Mouse (Mus musculus) liver, embryonic 13.5 days (tissue): ENCODE data around the gene Cdrt4. TPM values are rescaled to one million over a fixed set of nuclear protein-coding genes. Genes with fewer than 3 reads are reported as not detected.

Experiments
- ATAC-seq: fragments of 200-750 bp; cut with Nextera tagmentation; 2 replicates; pipeline ENCODE4 v1.8.0; 2017; ENCODE audit warnings: low read depth, mild to moderate bottlenecking, moderate number of reproducible peaks, moderate library complexity
- DNase-seq: peaks from one replicate; pipeline ENCODE4 v3.0.0; 2022
- H3K27ac ChIP-seq: fragments of 300-500 bp; sonication (generic); 2 replicates; pipeline ENCODE4 v1.5.1; 2015; ENCODE audit warnings: moderate library complexity, mild to moderate bottlenecking, inconsistent platforms
- H3K27me3 ChIP-seq: fragments of 300-500 bp; sonication (generic); 2 replicates; pipeline ENCODE4 v1.6.1; 2015; ENCODE audit warnings: mild to moderate bottlenecking, inconsistent platforms
- H3K36me3 ChIP-seq: fragments of 300-500 bp; sonication (generic); 2 replicates; pipeline ENCODE4 v1.6.1; 2015; ENCODE audit warnings: mild to moderate bottlenecking, inconsistent platforms
- H3K4me1 ChIP-seq: fragments of 300-500 bp; sonication (generic); replicated peaks from 2 replicates; pipeline ENCODE4 v1.6.1; 2015; ENCODE audit warnings: inconsistent platforms
- H3K4me2 ChIP-seq: fragments of 300-500 bp; sonication (generic); 2 replicates; pipeline ENCODE4 v1.6.1; 2015; ENCODE audit warnings: inconsistent platforms, mild to moderate bottlenecking, moderate library complexity
- H3K4me3 ChIP-seq: fragments of 300-500 bp; sonication (generic); replicated peaks from 2 replicates; pipeline ENCODE4 v1.5.1; 2015; ENCODE audit warnings: mild to moderate bottlenecking, inconsistent platforms
- H3K9ac ChIP-seq: fragments of 300-500 bp; sonication (generic); 2 replicates; pipeline ENCODE4 v1.6.1; 2015; ENCODE audit warnings: mild to moderate bottlenecking, inconsistent platforms
- H3K9me3 ChIP-seq: fragments of 300-500 bp; sonication (generic); replicated peaks from 2 replicates; pipeline ENCODE4 v1.6.1; 2016; ENCODE audit warnings: inconsistent platforms
- WGBS: fragments of 180-500 bp; shearing (Covaris S2); methylation state at CpG from one replicate; pipeline ENCODE4 v1.1.7; 2015; ENCODE audit not compliant: insufficient replicate concordance; 5-methylcytosine and 5-hydroxymethylcytosine counted together
- polyA plus RNA-seq: library from polyadenylated mRNA; unstranded; fragments of >200 nt; fragmentation: Nextera tagmentation; extraction: Ambion mirVana; gene quantifications from 2 replicates; pipeline ENCODE4 v1.2.1, GENCODE M21; 2015

Cdrt4 gene
- polyA plus RNA-seq, 1 experiment from 2014 or later = not detected

GRCm38 (mm10) chr11:62921052-62921977, 29.7 kb upstream of the Cdrt4 start:
- Histone ChIP-seq H3K27me3 (peaks cover 9% of the 10 kb centered on the region), H3K27ac (no peak overlapping the region; the same call in 1 of the 2 replicates), H3K4me2 (peak overlapping the region; percentile 35), H3K9ac (no peak overlapping the region), H3K4me3 (peak overlapping the region; percentile 12), H3K4me1 (no peaks in the 10 kb centered on the region), H3K9me3 (no peaks in the 10 kb centered on the region), H3K36me3 (no peaks in the 10 kb centered on the region)
- ATAC-seq = peak; percentile 76
- DNase-seq = peak; percentile 61
- WGBS = 18% methylated on average over 25 of the region's 25 CpGs

DNA sequence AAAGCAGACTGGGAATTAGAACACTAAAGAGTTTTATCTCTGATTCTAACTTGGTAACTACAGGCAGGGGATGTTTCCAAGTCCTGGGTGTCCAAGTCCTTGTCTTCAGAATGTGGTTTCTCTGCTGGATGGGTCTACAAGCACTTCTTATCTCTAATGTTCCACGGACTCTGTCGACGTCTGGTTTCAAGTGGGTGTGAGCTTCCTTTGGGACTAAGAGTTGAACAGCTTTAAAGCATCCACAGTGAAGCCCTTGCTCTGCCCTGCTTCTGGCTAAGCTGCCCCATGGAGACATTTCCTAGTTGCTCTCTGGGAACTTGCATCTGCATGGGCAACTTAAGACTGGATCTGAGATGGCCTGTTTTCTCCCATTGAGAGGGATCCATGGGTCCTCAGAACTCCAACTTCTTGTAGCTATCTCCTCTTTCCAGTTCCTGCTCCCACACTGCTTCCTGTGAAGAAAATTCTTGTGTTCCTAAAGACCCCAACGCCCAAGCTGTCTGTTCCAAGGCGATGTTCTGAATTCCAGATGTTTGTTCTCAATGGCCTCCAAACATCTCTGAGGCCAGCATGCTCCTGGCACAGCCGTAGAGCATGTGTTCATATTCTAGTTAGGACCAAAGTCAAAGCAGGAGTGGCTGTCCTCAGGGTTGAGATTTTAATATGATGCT, 26.8 kb upstream of the Cdrt4 start:
- Histone ChIP-seq H3K27ac (no peak overlapping the region), H3K9me3 (no peaks in the 10 kb centered on the region), H3K4me1 (peaks cover 1% of the 10 kb centered on the region), H3K9ac (no peak overlapping the region), H3K4me3 (no peak overlapping the region), H3K27me3 (peaks cover 9% of the 10 kb centered on the region), H3K4me2 (no peak overlapping the region), H3K36me3 (no peaks in the 10 kb centered on the region)
- DNase-seq (no peak), ATAC-seq (no peak)
- 32% methylated on average over 6 of the region's 6 CpGs for WGBS

DNA sequence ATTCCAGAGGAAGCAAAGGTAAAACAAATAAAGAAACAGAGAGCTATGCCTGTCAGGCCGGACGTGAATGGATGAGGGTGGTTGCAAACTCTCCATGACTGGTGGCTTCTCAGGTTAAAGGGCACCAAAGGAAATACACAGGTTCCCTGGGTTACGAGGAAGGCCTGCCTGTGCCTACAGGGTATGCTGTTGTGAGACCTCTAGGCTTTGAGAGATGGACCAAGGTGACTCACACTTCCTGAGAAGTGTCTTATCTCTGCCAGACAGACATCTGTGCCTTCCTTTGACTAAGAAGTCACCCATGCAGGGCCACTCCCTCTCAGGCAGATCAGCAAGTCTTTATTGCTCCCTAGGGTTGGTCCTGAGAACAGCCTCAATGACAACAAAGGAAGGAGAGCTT, 21.2 kb upstream of the Cdrt4 start:
- peaks cover 20% of the 10 kb centered on the region for H3K4me1 ChIP-seq
- H3K4me3 ChIP-seq = no peak overlapping the region
- peak; percentile 97 for ATAC-seq
- H3K4me2 ChIP-seq = peak overlapping the region; percentile 10; the same call in 1 of the 2 replicates
- no peaks in the 10 kb centered on the region for H3K27me3 ChIP-seq
- H3K27ac ChIP-seq = peak overlapping the region; percentile 32; the same call in 1 of the 2 replicates
- peak; percentile 62 for DNase-seq
- no peak overlapping the region for H3K9ac ChIP-seq
- WGBS = 6% methylated on average over 3 of the region's 3 CpGs
- no peaks in the 10 kb centered on the region for H3K9me3 ChIP-seq
- H3K36me3 ChIP-seq = no peaks in the 10 kb centered on the region

DNA sequence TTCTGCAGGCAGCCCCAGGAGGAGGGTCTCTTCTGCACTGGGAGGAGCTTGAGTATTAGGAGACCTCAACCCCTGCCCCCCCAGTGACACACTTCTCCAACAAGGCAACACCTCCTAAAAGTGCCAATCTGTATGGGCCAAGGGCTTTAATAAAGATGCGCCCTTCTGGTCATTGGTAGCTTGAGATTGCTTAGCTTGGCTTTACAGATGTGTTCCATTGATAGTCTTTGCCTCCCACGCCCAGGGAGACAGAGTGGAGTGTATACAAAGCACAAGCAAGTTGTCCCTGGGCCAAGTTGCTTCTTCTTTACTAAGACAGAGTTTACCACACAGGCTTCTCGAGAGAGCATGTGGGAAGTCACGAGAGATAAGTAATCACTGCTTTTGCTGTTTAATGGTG, 20.4 kb upstream of the Cdrt4 start:
- 19% methylated on average over 4 of the region's 4 CpGs for WGBS
- peak; percentile 5 for DNase-seq
- no peak overlapping the region for H3K4me2 ChIP-seq
- H3K4me3 ChIP-seq = no peak overlapping the region
- no peak overlapping the region; the same call in 1 of the 2 replicates for H3K27ac ChIP-seq
- H3K9ac ChIP-seq = no peak overlapping the region
- peaks cover 20% of the 10 kb centered on the region for H3K4me1 ChIP-seq
- no peaks in the 10 kb centered on the region for H3K27me3 ChIP-seq
- no peaks in the 10 kb centered on the region for H3K9me3 ChIP-seq
- peak; percentile 15; the same call in 1 of the 2 replicates for ATAC-seq
- no peaks in the 10 kb centered on the region for H3K36me3 ChIP-seq

DNA sequence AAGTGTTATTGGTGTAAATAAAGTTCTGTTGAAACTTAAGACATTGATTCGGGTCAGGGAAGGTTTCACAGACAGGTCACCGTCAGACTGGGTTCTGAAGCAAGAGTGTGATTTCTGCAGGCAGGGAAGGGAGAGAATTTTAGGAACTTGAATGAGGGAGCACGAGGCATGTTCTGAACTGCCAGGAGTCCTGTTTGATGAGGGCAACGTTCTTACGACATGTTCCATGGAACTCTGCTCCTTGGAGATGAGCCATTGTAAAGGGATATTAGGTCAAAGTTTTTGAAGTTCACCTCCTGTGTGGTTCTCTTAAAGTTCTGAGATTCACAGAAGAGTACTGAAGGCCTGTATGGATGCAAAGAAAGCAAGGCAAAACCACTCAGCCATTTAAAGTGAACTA, 19.9 kb upstream of the Cdrt4 start:
- Histone ChIP-seq H3K9me3 (no peaks in the 10 kb centered on the region), H3K4me2 (no peak overlapping the region), H3K27me3 (no peaks in the 10 kb centered on the region), H3K4me3 (no peak overlapping the region), H3K36me3 (no peaks in the 10 kb centered on the region), H3K27ac (no peak overlapping the region), H3K4me1 (peaks cover 20% of the 10 kb centered on the region), H3K9ac (no peak overlapping the region)
- 67% methylated on average over 5 of the region's 5 CpGs for WGBS
- no peak for DNase-seq
- no peak for ATAC-seq

GRCm38 (mm10) chr11:62933099-62933498, 17.9 kb upstream of the Cdrt4 start:
- WGBS = 75% methylated on average over 9 of the region's 9 CpGs
- no peak overlapping the region for H3K4me2 ChIP-seq
- no peaks in the 10 kb centered on the region for H3K27me3 ChIP-seq
- H3K9ac ChIP-seq = no peak overlapping the region
- H3K4me1 ChIP-seq = peaks cover 20% of the 10 kb centered on the region
- ATAC-seq = no peak
- H3K4me3 ChIP-seq = no peak overlapping the region
- no peak overlapping the region for H3K27ac ChIP-seq
- no peaks in the 10 kb centered on the region for H3K9me3 ChIP-seq
- DNase-seq = no peak
- no peaks in the 10 kb centered on the region for H3K36me3 ChIP-seq

DNA sequence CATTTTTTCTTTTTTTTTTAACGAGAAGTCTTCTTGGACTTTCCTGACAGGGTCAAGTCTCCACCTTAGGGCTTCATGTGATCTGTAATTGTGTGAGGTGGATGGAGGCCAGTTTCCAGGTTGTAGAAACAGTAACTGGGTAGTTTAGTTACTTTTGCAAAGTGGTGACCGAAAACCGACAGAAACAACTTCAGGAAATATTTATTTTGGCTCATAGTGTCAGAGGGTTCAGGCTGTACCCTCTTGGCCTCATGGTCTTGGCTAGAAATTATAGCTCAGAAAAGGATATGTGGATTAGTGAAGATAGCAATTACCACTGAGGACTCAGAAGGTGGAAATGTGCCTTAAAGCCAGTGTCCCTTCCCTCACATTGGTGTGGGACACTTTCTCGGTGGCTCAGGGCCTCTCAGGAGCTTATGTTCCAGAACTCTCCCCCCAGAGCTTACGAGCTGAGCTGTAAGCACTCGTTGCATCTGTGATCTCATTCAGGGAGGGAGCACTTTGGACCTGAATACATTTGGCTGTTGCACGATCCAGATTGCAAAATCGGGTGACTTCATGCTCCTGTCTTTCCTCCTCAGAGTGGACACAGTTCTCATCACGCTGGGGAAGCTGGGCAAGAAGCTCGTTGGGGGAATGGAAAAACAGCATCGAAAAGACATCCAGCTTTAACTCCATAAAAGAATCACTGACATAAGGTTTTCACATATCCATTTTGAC, 16.0 kb upstream of the Cdrt4 start:
- Histone ChIP-seq H3K9me3 (no peaks in the 10 kb centered on the region), H3K9ac (no peak overlapping the region), H3K4me3 (no peak overlapping the region), H3K27me3 (no peaks in the 10 kb centered on the region), H3K36me3 (no peaks in the 10 kb centered on the region), H3K4me1 (peaks cover 11% of the 10 kb centered on the region), H3K27ac (no peak overlapping the region), H3K4me2 (no peak overlapping the region)
- DNase-seq = no peak
- ATAC-seq = no peak
- WGBS = 57% methylated on average over 11 of the region's 11 CpGs

- no peak overlapping the region for H3K4me3 ChIP-seq
Measured at GRCm38 (mm10) chr11:62937986-62938385, 13.0 kb upstream of the Cdrt4 start.

GRCm38 (mm10) chr11:62938921-62939320, 12.1 kb upstream of the Cdrt4 start:
- no peaks in the 10 kb centered on the region for H3K36me3 ChIP-seq
- no peak overlapping the region for H3K9ac ChIP-seq
- no peak overlapping the region for H3K4me3 ChIP-seq
- WGBS = 61% methylated on average over 5 of the region's 5 CpGs
- no peaks in the 10 kb centered on the region for H3K4me1 ChIP-seq
- no peak overlapping the region for H3K27ac ChIP-seq
- H3K9me3 ChIP-seq = no peaks in the 10 kb centered on the region
- no peak for DNase-seq
- no peak for ATAC-seq
- no peak overlapping the region for H3K4me2 ChIP-seq
- H3K27me3 ChIP-seq = no peaks in the 10 kb centered on the region

More at GRCm38 (mm10) chr11:62937986-62938385, 13.0 kb upstream of the Cdrt4 start:
- H3K4me1 ChIP-seq = no peaks in the 10 kb centered on the region
- H3K9ac ChIP-seq = no peak overlapping the region
- H3K27ac ChIP-seq = no peak overlapping the region
- no peak overlapping the region for H3K4me2 ChIP-seq
- H3K9me3 ChIP-seq = no peaks in the 10 kb centered on the region
- no peaks in the 10 kb centered on the region for H3K36me3 ChIP-seq
- no peaks in the 10 kb centered on the region for H3K27me3 ChIP-seq
- ATAC-seq (no peak), DNase-seq (no peak)
- 38% methylated on average over 6 of the region's 6 CpGs for WGBS

- no peak for ATAC-seq
- no peaks in the 10 kb centered on the region for H3K27me3 ChIP-seq
- no peaks in the 10 kb centered on the region for H3K36me3 ChIP-seq
- 61% methylated on average over 3 of the region's 3 CpGs for WGBS
- no peak for DNase-seq
- no peak overlapping the region for H3K4me3 ChIP-seq
- H3K27ac ChIP-seq = no peak overlapping the region
- H3K4me1 ChIP-seq = no peaks in the 10 kb centered on the region
- H3K9ac ChIP-seq = no peak overlapping the region
- H3K4me2 ChIP-seq = no peak overlapping the region
- no peaks in the 10 kb centered on the region for H3K9me3 ChIP-seq
Measured at GRCm38 (mm10) chr11:62940176-62940575, 10.8 kb upstream of the Cdrt4 start.

- no peak for DNase-seq
- no peaks in the 10 kb centered on the region for H3K27me3 ChIP-seq
- H3K4me1 ChIP-seq = no peaks in the 10 kb centered on the region
- H3K36me3 ChIP-seq = no peaks in the 10 kb centered on the region
- ATAC-seq = no peak
- no peaks in the 10 kb centered on the region for H3K9me3 ChIP-seq
- 40% methylated on average over 6 of the region's 6 CpGs for WGBS
- no peak overlapping the region for H3K4me2 ChIP-seq
- no peak overlapping the region for H3K4me3 ChIP-seq
- no peak overlapping the region for H3K27ac ChIP-seq
- H3K9ac ChIP-seq = no peak overlapping the region
Measured at GRCm38 (mm10) chr11:62943538-62943937, 7.5 kb upstream of the Cdrt4 start.
